Mouse (Mus musculus) layer of hippocampus, postnatal 25 days (tissue): ENCODE data around the gene Vmn2r2. TPM values are rescaled to one million over a fixed set of nuclear protein-coding genes. Genes with fewer than 3 reads are reported as not detected.

Source experiments
- DNase-seq, 2 experiments: peaks; one replicate each; pipeline ENCODE4 v3.0.0; 2022; ENCODE audit warnings: mixed read lengths in 2 of 2, low spot score in 1 of 2; ENCODE audit errors: extremely low spot score in 1 of 2
- total RNA-seq, 2 experiments: library from RNA; stranded (reverse); gene quantifications; 2 replicates each; pipeline ENCODE4 v1.2.3; 2021

The Vmn2r2 gene
- not detected for total RNA-seq

- no peak for DNase-seq
Observed at GRCm38 (mm10) chr3:64141878-64142508, at the start of gene Vmn2r2. Gene Vmn2r2 (minus strand): TSS chr3:64141928.

- no peak for DNase-seq
Observed at GRCm38 (mm10) chr3:64113352-64114046, 28.2 kb downstream of the Vmn2r2 start.

GRCm38 (mm10) chr3:64112707-64113106, 29.0 kb downstream of the Vmn2r2 start:
- no peak for DNase-seq

GRCm38 (mm10) chr3:64081247-64081646, 60.5 kb downstream of the Vmn2r2 start, which contains the start of gene Vmn2r1:
Gene Vmn2r1 (plus strand): TSS chr3:64081547.
- no peak for DNase-seq

Other genes with a start within 250 kb of the Vmn2r2 start
- gene Plch1, start 242.5 kb downstream of the Vmn2r2 start, total RNA-seq: 1 to 10 TPM; 4.8 TPM
- gene E130311K13Rik, start 212.5 kb downstream of the Vmn2r2 start, total RNA-seq: 10 to 100 TPM; 13.8 to 14.1 TPM
- 10 to 100 TPM; 25.4 to 29.4 TPM for gene Slc33a1, start 177.2 kb downstream of the Vmn2r2 start, total RNA-seq
- 10 to 100 TPM; 39.4 to 45.3 TPM for gene Gmps, start 165.8 kb downstream of the Vmn2r2 start, total RNA-seq
- under 1 TPM; 0.25 to 0.38 TPM for gene Vmn2r1, start 60.4 kb downstream of the Vmn2r2 start, total RNA-seq
- gene Vmn2r3, start 147.8 kb upstream of the Vmn2r2 start, total RNA-seq: not detected